Mouse (Mus musculus): ENCODE results near the gene Gstm4.

Gstm4 gene

DNA sequence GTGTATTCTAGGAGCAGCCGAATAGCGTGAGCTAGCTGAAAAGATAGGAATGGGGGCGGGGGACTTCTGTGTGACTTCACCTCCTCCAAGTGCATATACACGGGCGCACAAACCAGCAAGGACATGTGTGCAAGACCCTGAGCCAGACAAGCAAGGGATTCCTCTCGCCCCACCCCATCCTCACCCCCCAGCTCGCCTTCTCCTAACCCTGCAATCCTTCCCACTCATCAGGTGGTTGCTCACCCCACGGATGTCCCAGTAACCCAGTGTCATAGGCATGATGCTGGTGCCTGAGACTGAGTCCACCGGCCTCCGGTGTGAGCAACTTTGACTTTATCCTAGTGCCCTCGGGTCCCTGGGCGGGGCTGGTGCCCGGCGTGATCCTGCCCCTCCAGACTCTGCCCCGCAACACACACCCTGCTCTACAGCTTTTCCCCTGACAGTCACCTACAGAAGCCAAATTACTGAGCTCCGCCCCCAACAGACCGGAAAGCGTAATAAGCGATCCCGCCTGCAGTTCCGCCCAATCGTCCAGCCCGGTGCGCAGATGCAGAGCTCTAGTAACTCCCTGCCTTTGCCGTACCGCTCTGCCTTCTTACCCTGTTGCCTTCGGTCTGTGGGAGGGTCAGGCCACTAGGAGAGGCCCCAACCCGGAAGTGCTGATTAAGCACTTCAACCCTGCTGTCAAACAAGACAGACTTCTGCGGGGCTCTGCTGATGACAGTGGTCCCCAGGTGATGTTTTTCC, at the start of gene Gstm4:
Gstm4 (minus strand) TSS at position 501 of the 747 bp plus-strand sequence.
- DNase-seq, result peak; percentile 95

GRCm38 (mm10) chr3:108094146-108094545, 49.5 kb upstream of the Gstm4 start:
- no peak for DNase-seq

DNA sequence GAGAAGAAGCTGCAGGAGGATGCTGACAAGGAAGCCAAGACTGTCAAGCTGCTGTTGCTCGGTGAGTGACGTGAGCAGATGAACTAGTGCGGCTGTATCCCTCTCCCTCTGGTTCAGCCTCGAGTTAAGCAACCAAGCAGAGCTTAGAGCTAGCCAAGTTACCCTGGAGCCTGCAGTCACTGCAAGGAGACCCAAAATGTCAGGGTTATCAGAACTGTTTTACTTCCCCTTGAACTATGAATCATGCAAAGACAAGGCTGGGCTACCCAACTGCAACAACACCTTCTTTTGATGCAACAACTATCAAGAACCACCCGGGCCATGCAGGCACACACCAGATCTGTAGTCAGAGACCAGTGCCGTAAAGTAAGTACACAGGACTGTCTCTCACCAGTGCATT, 48.6 kb upstream of the Gstm4 start:
- no peak for DNase-seq

DNA sequence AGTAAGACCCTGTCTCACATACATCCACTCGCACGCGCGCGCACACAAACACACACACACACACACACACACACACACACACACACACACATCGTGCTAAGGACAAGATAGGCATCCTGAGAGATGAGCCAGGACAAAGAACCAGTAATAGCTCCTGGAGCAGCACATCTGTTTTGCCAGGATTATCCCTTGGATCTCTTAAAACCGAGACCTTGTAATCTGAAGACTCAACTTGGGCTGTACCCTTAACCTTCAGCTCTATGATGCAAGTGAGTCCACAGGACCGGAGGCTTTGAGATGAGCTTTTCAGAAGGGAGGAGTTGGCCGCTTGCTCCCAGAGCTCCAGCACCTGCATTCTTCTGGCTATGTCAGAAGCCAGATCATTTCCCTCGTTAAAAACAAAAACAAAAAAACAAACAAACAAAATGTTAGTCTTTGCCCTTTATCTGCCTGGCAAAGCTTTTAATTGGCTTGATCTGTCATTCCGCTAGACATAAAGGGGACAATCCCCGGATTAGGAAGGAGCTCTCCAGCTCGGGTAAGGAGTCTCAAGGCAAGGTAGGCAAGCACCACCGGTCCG, 47.9 kb upstream of the Gstm4 start, which contains the start of gene Gnat2:
Gnat2 (plus strand) TSS at position 254 of the 580 bp plus-strand sequence.
- DNase-seq, result no peak

- no peak for DNase-seq
Measured at GRCm38 (mm10) chr3:108092030-108092429, 47.3 kb upstream of the Gstm4 start.

DNA sequence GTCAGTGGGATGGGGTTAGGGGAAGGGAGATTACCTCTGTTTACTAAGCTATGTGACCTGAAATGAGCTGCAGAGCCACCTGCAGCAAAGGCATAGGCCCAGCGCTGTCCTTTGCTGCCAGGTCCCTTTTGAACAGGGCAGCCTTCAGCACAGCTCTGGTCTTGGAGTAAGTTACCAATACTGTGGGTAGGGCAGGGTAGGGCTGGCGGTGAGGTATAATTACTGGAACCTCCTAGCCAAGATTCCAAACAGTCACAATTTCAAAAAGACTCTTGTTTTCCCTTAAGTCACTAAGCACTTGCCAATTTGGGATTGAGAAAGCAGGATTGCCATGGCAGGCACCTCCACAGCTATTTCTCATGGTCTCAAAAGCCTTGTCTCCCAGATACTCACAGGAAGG, 45.9 kb upstream of the Gstm4 start:
- DNase-seq, result no peak

- no peak for DNase-seq
Measured at GRCm38 (mm10) chr3:108089916-108090315, 45.2 kb upstream of the Gstm4 start.

DNA sequence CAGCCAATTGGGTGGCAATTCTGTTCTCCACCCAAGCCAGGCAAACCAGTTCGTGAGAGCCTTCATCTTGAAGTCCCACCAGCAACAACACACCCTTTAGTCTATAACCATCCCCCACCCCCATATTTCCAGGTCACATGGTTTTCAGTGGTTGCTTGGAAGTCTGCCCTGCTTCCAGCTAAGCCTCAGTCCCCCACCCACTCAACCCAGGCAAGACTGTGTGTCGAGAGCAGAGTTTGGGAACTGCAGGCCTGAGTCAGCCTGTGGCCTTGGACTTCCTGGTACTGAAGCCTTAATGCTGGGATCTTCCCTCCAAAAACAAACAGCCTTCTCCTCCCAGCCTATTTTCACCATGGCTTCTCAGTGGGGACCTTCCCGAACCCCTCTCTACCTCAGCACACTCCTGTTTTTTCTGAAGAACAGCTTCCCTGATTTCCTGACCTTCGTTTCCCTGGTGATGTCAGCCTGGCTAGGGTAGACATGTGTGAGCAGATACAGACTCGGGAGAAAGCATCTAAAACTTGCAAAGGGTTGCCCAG, 44.2 kb upstream of the Gstm4 start:
- DNase-seq, result no peak

DNA sequence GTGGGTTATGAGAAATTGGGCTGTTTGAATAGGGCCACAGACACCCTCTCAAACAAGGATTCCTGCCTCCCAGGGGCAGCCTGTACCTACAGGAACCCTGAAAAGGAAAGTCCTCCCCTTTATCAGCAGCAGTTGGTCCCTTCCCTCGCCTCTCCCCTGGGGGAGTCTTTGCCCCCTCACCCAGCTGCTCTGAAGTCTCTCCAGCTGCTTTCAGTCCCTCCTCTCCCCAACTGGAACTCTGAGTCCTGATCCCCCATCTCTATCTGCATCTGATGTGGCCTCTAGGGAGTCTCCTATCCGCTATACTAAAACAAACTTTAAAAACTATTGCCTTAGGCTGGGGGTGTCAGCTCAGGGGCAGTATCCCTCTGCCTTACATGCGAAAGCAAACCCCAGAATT, 42.6 kb upstream of the Gstm4 start:
- DNase-seq, result no peak

DNA sequence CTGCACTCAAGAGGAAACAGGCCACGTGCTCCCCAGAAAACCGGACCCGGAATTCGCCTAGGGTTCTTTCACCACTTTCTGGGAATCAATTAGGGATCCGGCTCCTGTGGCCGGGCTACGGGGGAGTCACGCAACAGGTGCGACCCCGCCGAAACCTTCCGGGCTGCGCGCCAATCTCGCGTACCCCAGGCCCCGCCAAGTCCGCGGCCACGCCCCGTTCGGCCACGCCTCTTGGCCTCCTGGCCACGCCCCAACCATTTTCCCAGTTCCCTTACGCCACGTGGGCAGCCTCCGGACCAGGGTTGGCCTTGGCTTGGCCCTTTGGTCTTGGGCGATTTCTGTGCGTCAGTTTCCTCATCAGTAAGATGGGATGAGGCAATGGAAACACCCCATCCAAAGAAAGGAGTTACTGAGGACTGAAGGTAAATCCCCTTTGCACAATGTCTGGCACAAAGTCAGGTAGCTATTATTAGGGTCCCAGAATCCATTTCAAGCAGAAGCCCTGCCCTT, 41.8 kb upstream of the Gstm4 start, which contains the start of gene Ampd2:
Ampd2 (minus strand) TSS at position 182 of the 510 bp plus-strand sequence.
- peak; percentile 91 for DNase-seq

GRCm38 (mm10) chr3:108085721-108086469, 41.2 kb upstream of the Gstm4 start:
- peak; percentile 91 for DNase-seq

DNA sequence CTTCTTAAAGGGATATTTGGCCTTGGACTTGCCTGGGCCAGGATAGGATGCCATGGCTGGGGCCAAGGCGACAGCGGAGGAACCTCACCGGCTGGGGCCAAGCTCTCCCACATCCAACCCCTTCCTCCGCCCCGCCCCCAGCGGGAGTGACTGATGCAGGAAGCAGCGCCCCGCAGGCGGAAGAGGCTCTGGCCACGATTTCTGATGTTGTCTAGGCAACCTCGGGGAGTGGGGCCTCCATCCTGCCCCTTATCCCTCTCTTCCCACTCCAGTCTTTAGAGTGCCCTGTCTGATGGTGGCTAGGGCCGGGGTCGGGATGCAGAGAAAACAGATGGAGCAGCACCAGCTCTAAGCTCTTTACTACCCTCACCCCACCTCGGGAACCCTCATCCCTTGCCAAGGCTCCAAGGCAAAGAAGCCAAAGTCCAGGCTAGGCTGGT, 40.6 kb upstream of the Gstm4 start:
- peak; percentile 94 for DNase-seq

DNA sequence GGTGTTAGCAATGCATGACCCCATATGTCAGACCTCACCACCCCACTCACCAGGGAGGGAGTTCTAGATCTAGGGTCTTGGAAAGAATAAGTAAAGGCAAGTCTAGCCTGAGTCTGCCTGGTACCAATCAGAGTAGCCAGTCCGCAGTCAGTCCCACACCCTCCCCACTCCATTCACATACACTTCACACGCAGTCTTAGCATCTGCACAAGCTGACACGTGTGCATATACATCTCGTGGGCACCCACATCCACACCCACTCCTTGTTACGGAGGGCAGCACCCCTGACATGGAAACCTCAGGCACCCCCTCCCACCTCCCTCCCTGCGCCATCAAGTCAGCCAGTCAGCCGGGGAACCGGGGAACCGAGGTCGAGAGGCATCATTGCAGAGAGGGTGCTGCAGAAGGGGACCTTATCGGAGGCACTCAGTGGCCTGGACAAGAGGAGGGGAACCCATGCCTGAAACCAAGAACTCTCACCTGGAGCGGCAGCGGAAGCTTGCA, 40.1 kb upstream of the Gstm4 start:
- DNase-seq, result peak; percentile 6

DNA sequence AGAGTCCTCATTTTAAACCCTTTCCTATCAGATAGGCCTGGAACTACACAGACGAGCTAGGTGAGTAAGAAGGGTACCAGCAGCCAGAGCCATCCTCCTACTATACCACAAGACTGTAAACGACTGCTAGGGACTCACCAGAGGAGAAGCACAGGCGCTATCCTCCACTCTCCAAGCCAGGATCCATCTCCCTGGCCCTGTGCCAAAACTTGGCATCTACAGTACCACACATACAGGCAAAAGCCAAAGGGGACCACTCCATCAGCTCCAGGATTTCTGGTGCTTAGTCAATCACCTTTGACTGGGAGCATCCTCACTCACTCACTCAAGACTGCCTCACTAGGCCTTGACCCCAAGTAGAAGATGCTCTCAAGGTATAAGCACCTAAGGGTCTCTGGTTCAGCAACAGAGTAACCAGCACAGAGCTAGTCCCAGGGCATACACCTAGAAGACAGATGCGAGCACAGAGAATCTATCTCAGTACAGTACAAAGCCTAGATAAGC, 39.3 kb upstream of the Gstm4 start:
- no peak for DNase-seq

- no peak for DNase-seq
Measured at GRCm38 (mm10) chr3:108083161-108083560, 38.5 kb upstream of the Gstm4 start.

- no peak for DNase-seq
Measured at GRCm38 (mm10) chr3:108082251-108082875, 37.7 kb upstream of the Gstm4 start.

- DNase-seq, result no peak
Measured at GRCm38 (mm10) chr3:108081681-108082080, 37.0 kb upstream of the Gstm4 start.

DNA sequence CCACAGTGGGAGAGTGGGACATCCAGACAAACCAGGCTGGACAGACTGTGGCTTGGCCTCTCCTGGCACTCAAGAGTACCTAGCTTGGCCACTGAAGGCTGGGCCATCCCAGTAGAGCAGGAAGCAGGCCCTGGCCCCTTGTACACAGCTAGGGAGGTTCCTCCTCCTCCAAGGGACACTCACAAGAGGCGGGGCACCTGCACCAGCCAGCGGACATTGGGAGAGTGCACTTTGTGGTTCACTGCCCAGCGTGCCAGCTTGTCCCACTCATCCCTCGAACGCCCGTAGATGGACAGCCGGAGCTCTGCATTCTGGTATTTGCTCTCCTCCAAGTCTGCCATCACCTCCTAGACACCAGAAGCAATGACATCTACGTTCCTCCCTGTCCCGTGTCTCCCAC, 32.1 kb upstream of the Gstm4 start:
- peak; percentile 63 for DNase-seq

- DNase-seq, result no peak
Measured at GRCm38 (mm10) chr3:108072983-108073569, 28.4 kb upstream of the Gstm4 start.

DNA sequence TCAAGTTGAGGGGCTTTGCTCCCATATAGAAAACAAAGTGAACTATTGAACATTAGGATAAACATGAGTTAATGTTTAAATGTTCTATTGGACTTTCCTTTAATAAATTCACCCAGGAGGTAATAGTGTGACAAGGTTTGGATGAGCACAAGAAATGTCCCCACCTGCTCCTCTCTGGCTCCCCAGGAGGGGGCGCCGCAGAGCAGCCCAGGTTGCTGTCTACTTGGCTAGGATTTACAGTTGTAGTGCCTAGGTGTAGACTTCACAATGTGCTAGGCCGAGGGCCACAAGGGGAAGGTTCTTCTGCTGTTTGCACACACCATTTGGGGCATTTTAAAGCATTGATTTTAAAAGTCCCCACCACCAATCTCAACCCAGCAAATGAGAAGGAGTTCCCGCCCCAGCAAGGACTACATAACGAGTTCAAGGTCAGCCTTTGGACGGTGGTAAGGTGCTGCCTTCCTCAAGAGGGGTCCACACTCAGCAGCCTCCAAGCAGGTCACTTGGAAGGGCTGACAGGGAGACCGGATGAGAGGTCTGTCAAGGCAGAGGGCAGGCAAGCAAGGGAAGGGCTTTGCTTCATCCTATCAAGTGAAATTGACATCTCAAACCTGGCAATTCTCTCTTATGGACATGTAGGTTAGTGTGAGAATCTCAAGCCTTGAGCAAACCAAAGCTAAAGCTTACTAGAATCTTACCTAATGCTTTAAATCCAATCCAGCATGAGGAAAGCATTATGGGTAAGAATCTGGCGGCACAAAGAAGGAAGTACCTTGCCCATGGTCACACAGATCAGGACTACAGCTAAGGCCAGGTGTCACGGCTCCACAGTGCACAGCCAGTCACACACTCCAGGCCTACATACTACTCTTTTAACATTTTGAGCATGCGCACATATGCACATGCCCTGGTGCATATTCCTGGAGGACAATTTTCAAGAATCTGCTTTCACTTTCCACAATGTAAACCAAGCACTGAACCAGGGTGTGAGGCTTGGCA, 25.9 kb upstream of the Gstm4 start:
- peak; percentile 93 for DNase-seq

Data from kidney, adult 9 months (tissue).